Mouse (Mus musculus) gastrocnemius, postnatal 4 days (tissue): Measurements from ENCODE around the gene Cd4. TPM values are rescaled to one million over a fixed set of nuclear protein-coding genes. Genes with fewer than 3 reads are reported as not detected.

Source experiments
- DNase-seq, 2 experiments: peaks; one replicate each; pipeline ENCODE4 v3.0.0; 2021 to 2022; ENCODE audit warnings: low spot score in 2 of 2, mixed read lengths in 2 of 2
- long read RNA-seq, 2 experiments: library from polyadenylated mRNA; stranded (forward); transcript quantifications; one replicate each; pipeline ENCODE4 v2.0.0; 2021
- total RNA-seq, 2 experiments: library from RNA; stranded (reverse); gene quantifications; 2 replicates each; pipeline ENCODE4 v1.2.3; 2021

The Cd4 gene
- 1 to 10 TPM; 1.4 to 1.7 TPM for total RNA-seq
- long read RNA-seq, experiment 1, result 0 reads
- long read RNA-seq, experiment 2, result 0 reads

- DNase-seq, result no peak
Observed at GRCm38 (mm10) chr6:124887986-124888385, at the start of gene Cd4. TSS of gene Cd4 (minus strand) at chr6:124888221.

- DNase-seq, result no peak
Observed at GRCm38 (mm10) chr6:124937493-124937892, 49.5 kb upstream of the Cd4 start.

GRCm38 (mm10) chr6:124936681-124937080 lies 48.7 kb upstream of the Cd4 start:
- DNase-seq, result no peak

GRCm38 (mm10) chr6:124934670-124935069 lies 46.6 kb upstream of the Cd4 start:
- DNase-seq, result no peak

GRCm38 (mm10) chr6:124933127-124933526 lies 45.1 kb upstream of the Cd4 start:
- no peak for DNase-seq

- DNase-seq, result no peak
Observed at GRCm38 (mm10) chr6:124932314-124932695, 44.3 kb upstream of the Cd4 start.

GRCm38 (mm10) chr6:124931525-124932313 lies 43.7 kb upstream of the Cd4 start:
- DNase-seq, result peak in 1 of 2 experiments; percentile 54

GRCm38 (mm10) chr6:124930754-124931524 lies 42.9 kb upstream of the Cd4 start, which contains the start of gene Mlf2:
TSS of gene Mlf2 (plus strand) at chr6:124931386.
- peak; percentile 99 to 100 for DNase-seq

- DNase-seq, result no peak
Observed at GRCm38 (mm10) chr6:124930231-124930630, 42.2 kb upstream of the Cd4 start.

GRCm38 (mm10) chr6:124925941-124926340 lies 37.9 kb upstream of the Cd4 start:
- DNase-seq, result peak in 1 of 2 experiments; percentile 60

GRCm38 (mm10) chr6:124925173-124925793 lies 37.3 kb upstream of the Cd4 start:
- DNase-seq, result no peak

GRCm38 (mm10) chr6:124921539-124921938 lies 33.5 kb upstream of the Cd4 start:
- no peak for DNase-seq

GRCm38 (mm10) chr6:124920318-124921085 lies 32.5 kb upstream of the Cd4 start:
- DNase-seq, result no peak

- peak; percentile 93 to 95 for DNase-seq
Observed at GRCm38 (mm10) chr6:124919695-124920317, 31.8 kb upstream of the Cd4 start, which contains the start of gene Ptms. TSS of gene Ptms (minus strand) at chr6:124920103.

- no peak for DNase-seq
Observed at GRCm38 (mm10) chr6:124918890-124919627, 31.0 kb upstream of the Cd4 start.

- DNase-seq, result no peak
Observed at GRCm38 (mm10) chr6:124918331-124918690, 30.3 kb upstream of the Cd4 start.

- peak; percentile 86 to 89 for DNase-seq
Observed at GRCm38 (mm10) chr6:124917518-124918330, 29.7 kb upstream of the Cd4 start.

GRCm38 (mm10) chr6:124916695-124917517 lies 28.9 kb upstream of the Cd4 start:
- DNase-seq, result peak; percentile 93 to 94
